Mouse (Mus musculus): ENCODE measurements around the gene Gramd2.
A peak's percentile ranks its signal among the peaks of the same experiment; 100 is the strongest.

Gramd2 gene

GRCm38 (mm10) chr9:59679678-59680533, at the start of gene Gramd2:
TSS of gene Gramd2 (plus strand) at chr9:59680144.
- peak; percentile 74 to 76 for DNase-seq (ENCODE audit: low spot score in 2 of 2)

- no peak for DNase-seq (ENCODE audit: low spot score in 2 of 2)
Observed at GRCm38 (mm10) chr9:59638372-59638771, 41.6 kb upstream of the Gramd2 start.

GRCm38 (mm10) chr9:59639936-59640335, 40.0 kb upstream of the Gramd2 start:
- no peak for DNase-seq (ENCODE audit: low spot score in 2 of 2)

- no peak for DNase-seq (ENCODE audit: low spot score in 2 of 2)
Observed at GRCm38 (mm10) chr9:59641320-59641719, 38.6 kb upstream of the Gramd2 start.

GRCm38 (mm10) chr9:59649911-59650310, 30.0 kb upstream of the Gramd2 start:
- DNase-seq (ENCODE audit: low spot score in 2 of 2) = no peak

- peak in 1 of 2 experiments; percentile 63 for DNase-seq (ENCODE audit: low spot score in 2 of 2)
Observed at GRCm38 (mm10) chr9:59653371-59653770, 26.6 kb upstream of the Gramd2 start.

GRCm38 (mm10) chr9:59654450-59654983, 25.4 kb upstream of the Gramd2 start:
- no peak for DNase-seq (ENCODE audit: low spot score in 2 of 2)

- DNase-seq (ENCODE audit: low spot score in 2 of 2) = peak; percentile 94 to 96
Observed at GRCm38 (mm10) chr9:59655958-59656634, 23.8 kb upstream of the Gramd2 start, which contains the start of gene Pkm. TSS of gene Pkm (plus strand) at chr9:59656368.

GRCm38 (mm10) chr9:59656635-59657617, 23.0 kb upstream of the Gramd2 start:
- peak; percentile 52 to 54 for DNase-seq (ENCODE audit: low spot score in 2 of 2)

GRCm38 (mm10) chr9:59658146-59658545, 21.8 kb upstream of the Gramd2 start:
- DNase-seq (ENCODE audit: low spot score in 2 of 2) = no peak

- peak; percentile 42 to 53 for DNase-seq (ENCODE audit: low spot score in 2 of 2)
Observed at GRCm38 (mm10) chr9:59659036-59660026, 20.6 kb upstream of the Gramd2 start.

- no peak for DNase-seq (ENCODE audit: low spot score in 2 of 2)
Observed at GRCm38 (mm10) chr9:59660421-59660820, 19.5 kb upstream of the Gramd2 start.

GRCm38 (mm10) chr9:59661298-59661975, 18.5 kb upstream of the Gramd2 start:
- no peak for DNase-seq (ENCODE audit: low spot score in 2 of 2)

GRCm38 (mm10) chr9:59663226-59663625, 16.7 kb upstream of the Gramd2 start:
- DNase-seq (ENCODE audit: low spot score in 2 of 2) = no peak

GRCm38 (mm10) chr9:59663957-59664356, 16.0 kb upstream of the Gramd2 start:
- no peak for DNase-seq (ENCODE audit: low spot score in 2 of 2)

GRCm38 (mm10) chr9:59664664-59665256, 15.2 kb upstream of the Gramd2 start:
- no peak for DNase-seq (ENCODE audit: low spot score in 2 of 2)

GRCm38 (mm10) chr9:59666016-59666415, 13.9 kb upstream of the Gramd2 start:
- no peak for DNase-seq (ENCODE audit: low spot score in 2 of 2)

GRCm38 (mm10) chr9:59666813-59667212, 13.1 kb upstream of the Gramd2 start:
- no peak for DNase-seq (ENCODE audit: low spot score in 2 of 2)

- DNase-seq (ENCODE audit: low spot score in 2 of 2) = no peak
Observed at GRCm38 (mm10) chr9:59667250-59667649, 12.7 kb upstream of the Gramd2 start.

All from urinary bladder, adult 18-20 months (tissue).